Comparison of ENCODE assay signal across 9 mouse cellular contexts in genomic region chr6:90716853-90717252, GRCm38 (mm10).
DNase-seq lines count a peak whose midpoint lies in the region; ATAC-seq and TF ChIP-seq lines count a peak whose summit lies in the region.
"Had no signal": no experiment of that assay in that cellular context is flagged by ENCODE, and none has a peak within 500 bp of the region (broad histone marks: within the 10 kb centered on the region; RNA-seq: fewer than 3 reads in every experiment).

No protein-coding gene starts in this region.

- no peak overlapping the region for H3K27ac ChIP-seq in left cerebral cortex, adult 2 months
- H3K27ac ChIP-seq in forebrain, embryonic 13.5 days: no peak overlapping the region
- no peak overlapping the region for H3K27ac ChIP-seq in limb, embryonic 11.5 days (replicated peaks; ENCODE audit: low read depth, low read length)
- no peak overlapping the region for H3K27ac ChIP-seq in neural tube, embryonic 12.5 days

- DNase-seq in left cerebral cortex, adult 2 months (ENCODE audit: extremely low spot score in 1 of 2, low spot score in 2 of 2): no peak
- no peak for DNase-seq in left cerebral cortex, postnatal 36 days (ENCODE audit: low spot score in 2 of 2)
- no peak for DNase-seq in limb, embryonic 11.5 days (ENCODE audit: low spot score)
- DNase-seq in spleen, adult 12 weeks (ENCODE audit: low spot score): no peak
- DNase-seq in adrenal gland, adult 18-20 months (ENCODE audit: low spot score in 2 of 2): no peak
- DNase-seq: cerebellum, adult 11 months had no signal

- H3K27me3 ChIP-seq in forebrain, embryonic 13.5 days: no peaks in the 10 kb centered on the region
- no peaks in the 10 kb centered on the region for H3K27me3 ChIP-seq in limb, embryonic 11.5 days (ENCODE audit: control insufficient read depth, insufficient read depth, low read length)
- H3K27me3 ChIP-seq in neural tube, embryonic 12.5 days (replicated peaks): no peaks in the 10 kb centered on the region

- no peak for ATAC-seq in forebrain, embryonic 13.5 days
- ATAC-seq in limb, embryonic 11.5 days (ENCODE audit: insufficient number of reproducible peaks, low FRiP score, low TSS enrichment, low read depth): no peak
- ATAC-seq in neural tube, embryonic 12.5 days (ENCODE audit: low FRiP score, low read depth): no peak
- ATAC-seq in monocyte, adult 5-6 weeks (replicated peaks; ENCODE audit: insufficient number of reproducible peaks, low FRiP score, low TSS enrichment, poor library complexity, severe bottlenecking): no peak

- WGBS in forebrain, embryonic 13.5 days: 54% methylated on average over 4 of the region's 4 CpGs
- 28% methylated on average over 4 of the region's 4 CpGs for WGBS in limb, embryonic 11.5 days
- 47% methylated on average over 4 of the region's 4 CpGs for WGBS in neural tube, embryonic 12.5 days

- no peaks in the 10 kb centered on the region for H3K36me3 ChIP-seq in forebrain, embryonic 13.5 days (ENCODE audit: poor library complexity, severe bottlenecking)
- H3K36me3 ChIP-seq in limb, embryonic 11.5 days (ENCODE audit: control insufficient read depth, insufficient read depth, low read length): no peaks in the 10 kb centered on the region
- H3K36me3 ChIP-seq in neural tube, embryonic 12.5 days: no peaks in the 10 kb centered on the region

- H3K4me1 ChIP-seq in forebrain, embryonic 13.5 days: peaks cover 56% of the 10 kb centered on the region
- peaks cover 22% of the 10 kb centered on the region for H3K4me1 ChIP-seq in limb, embryonic 11.5 days (ENCODE audit: control insufficient read depth, insufficient read depth, low read length)
- peaks cover 59% of the 10 kb centered on the region for H3K4me1 ChIP-seq in neural tube, embryonic 12.5 days

- peak overlapping the region; percentile 86 for H3K4me2 ChIP-seq in forebrain, embryonic 13.5 days
- peak overlapping the region; percentile 90; the same call in 1 of the 2 replicates for H3K4me2 ChIP-seq in limb, embryonic 11.5 days (ENCODE audit: low read depth, severe bottlenecking)
- peak overlapping the region; percentile 94 for H3K4me2 ChIP-seq in neural tube, embryonic 12.5 days (replicated peaks)

- intact Hi-C loops in left cerebral cortex, adult 2 months (cut with DNase I): no loop called here
- intact Hi-C loops in left cerebral cortex, postnatal 36 days (cut with DNase I): no loop called here

- TF ChIP-seq CTCF in left cerebral cortex, adult 2 months (IDR thresholded peaks at IDR 0.05): no peak

- peak overlapping the region; percentile 42 for H3K4me3 ChIP-seq in left cerebral cortex, adult 2 months
- peak overlapping the region; percentile 55 for H3K4me3 ChIP-seq in forebrain, embryonic 13.5 days
- H3K4me3 ChIP-seq in limb, embryonic 11.5 days (ENCODE audit: low read depth, low read length): peak overlapping the region; percentile 70
- H3K4me3 ChIP-seq in neural tube, embryonic 12.5 days: peak overlapping the region; percentile 69

- no peak overlapping the region for H3K9ac ChIP-seq in forebrain, embryonic 13.5 days
- no peak overlapping the region for H3K9ac ChIP-seq in limb, embryonic 11.5 days (ENCODE audit: low read length)
- no peak overlapping the region for H3K9ac ChIP-seq in neural tube, embryonic 12.5 days

- no peaks in the 10 kb centered on the region for H3K9me3 ChIP-seq in forebrain, embryonic 13.5 days (replicated peaks)
- no peaks in the 10 kb centered on the region for H3K9me3 ChIP-seq in limb, embryonic 11.5 days (ENCODE audit: control insufficient read depth, low read length)
- no peaks in the 10 kb centered on the region for H3K9me3 ChIP-seq in neural tube, embryonic 12.5 days
